Comparison of ENCODE assay signal across 18 mouse cellular contexts in the genomic region with DNA sequence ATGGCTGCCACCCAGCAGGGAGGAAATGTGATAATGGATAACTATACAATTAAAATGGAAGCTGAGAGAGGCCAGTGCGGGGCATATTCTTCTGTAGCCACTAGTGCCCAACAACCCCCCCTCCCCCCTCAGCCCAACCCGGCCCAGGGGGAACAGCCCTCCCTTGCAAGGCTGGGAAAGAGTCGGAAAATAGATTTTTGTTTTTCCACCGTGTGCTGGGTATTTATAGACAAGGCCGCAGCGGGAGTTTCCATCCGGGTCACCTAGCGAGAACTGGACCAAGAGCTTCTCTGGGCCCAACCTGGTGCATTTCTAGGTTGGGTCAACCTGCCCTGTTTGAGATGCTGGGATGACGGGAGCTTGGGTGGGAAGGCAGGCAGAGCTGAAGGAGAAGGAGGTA. TPM values are rescaled to one million over a fixed set of nuclear protein-coding genes. Genes with fewer than 3 reads are reported as not detected.
DNase-seq lines count a peak whose midpoint lies in the region; ATAC-seq and TF ChIP-seq lines count a peak whose summit lies in the region.
"Had no signal": no experiment of that assay in that cellular context is flagged by ENCODE, and none has a peak within 500 bp of the region (broad histone marks: within the 10 kb centered on the region; RNA-seq: fewer than 3 reads in every experiment).

No protein-coding gene starts in this region.

- H3K27ac ChIP-seq in forebrain, embryonic 10.5 days = peak overlapping the region; percentile 74
- no peak overlapping the region for H3K27ac ChIP-seq in forebrain, embryonic 16.5 days (ENCODE audit: low read length)
- 0 out of 2 replicates have a peak overlapping the region, but pooled peaks have one; percentile 25 for H3K27ac ChIP-seq in heart, embryonic 15.5 days
- H3K27ac ChIP-seq in limb, embryonic 15.5 days = peak overlapping the region; percentile 88; the same call in 1 of the 2 replicates
- no peak overlapping the region for H3K27ac ChIP-seq in left cerebral cortex, adult 2 months

- 79% methylated on average over 9 of the region's 9 CpGs for WGBS in forebrain, embryonic 10.5 days
- WGBS in forebrain, embryonic 16.5 days = 51% methylated on average over 9 of the region's 9 CpGs
- WGBS in heart, embryonic 15.5 days = 55% methylated on average over 9 of the region's 9 CpGs
- WGBS in limb, embryonic 15.5 days = 50% methylated on average over 9 of the region's 9 CpGs

- no peaks in the 10 kb centered on the region for H3K9me3 ChIP-seq in forebrain, embryonic 10.5 days
- no peaks in the 10 kb centered on the region for H3K9me3 ChIP-seq in forebrain, embryonic 16.5 days (ENCODE audit: control insufficient read depth, low read length)
- H3K9me3 ChIP-seq in heart, embryonic 15.5 days (replicated peaks) = no peaks in the 10 kb centered on the region
- H3K9me3 ChIP-seq in limb, embryonic 15.5 days = no peaks in the 10 kb centered on the region

- H3K36me3 ChIP-seq in forebrain, embryonic 10.5 days (replicated peaks) = peaks cover 50% of the 10 kb centered on the region
- H3K36me3 ChIP-seq in forebrain, embryonic 16.5 days (ENCODE audit: control insufficient read depth, insufficient read depth) = no peaks in the 10 kb centered on the region
- H3K36me3 ChIP-seq in heart, embryonic 15.5 days = peaks cover 7% of the 10 kb centered on the region; the same call in 1 of the 2 replicates
- peaks cover 50% of the 10 kb centered on the region for H3K36me3 ChIP-seq in limb, embryonic 15.5 days

- intact Hi-C loops in left cerebral cortex, adult 2 months (cut with DNase I) = no loop called here

- ATAC-seq in forebrain, embryonic 16.5 days = no peak
- ATAC-seq in heart, embryonic 15.5 days (replicated peaks; ENCODE audit: insufficient number of reproducible peaks, insufficient read depth, low FRiP score, low read depth) = no peak
- no peak for ATAC-seq in limb, embryonic 15.5 days (ENCODE audit: insufficient number of reproducible peaks, low FRiP score, low TSS enrichment, low read depth)

- H3K9ac ChIP-seq in forebrain, embryonic 16.5 days (replicated peaks; ENCODE audit: low read depth, low read length) = no peak overlapping the region
- no peak overlapping the region for H3K9ac ChIP-seq in heart, embryonic 15.5 days
- no peak overlapping the region for H3K9ac ChIP-seq in limb, embryonic 15.5 days

- no peaks in the 10 kb centered on the region for H3K27me3 ChIP-seq in forebrain, embryonic 10.5 days (ENCODE audit: poor library complexity, severe bottlenecking)
- H3K27me3 ChIP-seq in forebrain, embryonic 16.5 days (replicated peaks; ENCODE audit: control insufficient read depth, insufficient read depth, low read length) = no peaks in the 10 kb centered on the region
- H3K27me3 ChIP-seq in heart, embryonic 15.5 days = peaks cover 12% of the 10 kb centered on the region
- no peaks in the 10 kb centered on the region for H3K27me3 ChIP-seq in limb, embryonic 15.5 days

- H3K4me3 ChIP-seq in forebrain, embryonic 10.5 days = no peak overlapping the region
- H3K4me3 ChIP-seq in forebrain, embryonic 16.5 days (replicated peaks; ENCODE audit: low read length) = no peak overlapping the region
- H3K4me3 ChIP-seq in heart, embryonic 15.5 days = no peak overlapping the region
- H3K4me3 ChIP-seq in limb, embryonic 15.5 days = no peak overlapping the region
- H3K4me3 ChIP-seq in left cerebral cortex, adult 2 months = no peak overlapping the region

- H3K4me1 ChIP-seq in forebrain, embryonic 10.5 days = peaks cover 91% of the 10 kb centered on the region
- peaks cover 13% of the 10 kb centered on the region for H3K4me1 ChIP-seq in forebrain, embryonic 16.5 days (replicated peaks; ENCODE audit: control insufficient read depth, insufficient read depth, low read length)
- H3K4me1 ChIP-seq in heart, embryonic 15.5 days (replicated peaks) = peaks cover 25% of the 10 kb centered on the region
- peaks cover 52% of the 10 kb centered on the region for H3K4me1 ChIP-seq in limb, embryonic 15.5 days

- TF ChIP-seq CTCF in left cerebral cortex, adult 2 months (IDR thresholded peaks at IDR 0.05) = no peak

- no peak overlapping the region for H3K4me2 ChIP-seq in forebrain, embryonic 16.5 days (ENCODE audit: low read length)
- no peak overlapping the region for H3K4me2 ChIP-seq in heart, embryonic 15.5 days
- no peak overlapping the region for H3K4me2 ChIP-seq in limb, embryonic 15.5 days

- no peak for DNase-seq in forebrain, embryonic 10.5 days (ENCODE audit: extremely low spot score, low spot score)
- no peak for DNase-seq in heart, adult 11 months
- no peak for DNase-seq in left cerebral cortex, adult 2 months (ENCODE audit: extremely low spot score in 1 of 2, low spot score in 2 of 2)
- DNase-seq in thymus, postnatal 10 days (ENCODE audit: low spot score in 2 of 2) = no peak
- DNase-seq in kidney, adult 18-20 months = no peak
- DNase-seq: adrenal gland, postnatal 14 days; cerebellum, adult 8-10 months; gastrocnemius, postnatal 36 days; kidney, adult 2 months; kidney, postnatal 25 days; left cerebral cortex, postnatal 4 days; lung, postnatal 14 days; right cerebral cortex, postnatal 25 days had no signal

RNA-seq across cellular contexts. Expression of a gene that starts 32.2 kb away (rescaled TPM):
- polyA plus RNA-seq in forebrain, embryonic 10.5 days (2016; fragmentation: Nextera tagmentation; extraction: Ambion mirVana) = 7.0 and 8.3 TPM in 2 replicates
- polyA plus RNA-seq in forebrain, embryonic 16.5 days (2015; fragmentation: Nextera tagmentation; extraction: Ambion mirVana) = 5.4 and 12.1 TPM in 2 replicates
- 6.4 TPM in 2 replicates for polyA plus RNA-seq in heart, embryonic 15.5 days (2015; fragmentation: Nextera tagmentation; extraction: Ambion mirVana)
- polyA plus RNA-seq in limb, embryonic 15.5 days (2015; fragmentation: Nextera tagmentation; extraction: Ambion mirVana) = 27.7 and 30.8 TPM in 2 replicates
- total RNA-seq in left cerebral cortex, adult 2 months (2021) = 10 to 100 TPM; 93.0 to 98.7 TPM

RNA-seq across cellular contexts. Expression of a gene that starts 44.2 kb away (rescaled TPM):
- polyA plus RNA-seq in forebrain, embryonic 10.5 days (2016; fragmentation: Nextera tagmentation; extraction: Ambion mirVana) = not detected in 2 replicates
- polyA plus RNA-seq in forebrain, embryonic 16.5 days (2015; fragmentation: Nextera tagmentation; extraction: Ambion mirVana) = 0.38 and 0.48 TPM in 2 replicates
- polyA plus RNA-seq in heart, embryonic 15.5 days (2015; fragmentation: Nextera tagmentation; extraction: Ambion mirVana) = 0.13 and 0.28 TPM in 2 replicates
- 0.27 TPM in 2 replicates for polyA plus RNA-seq in limb, embryonic 15.5 days (2015; fragmentation: Nextera tagmentation; extraction: Ambion mirVana)
- under 1 TPM; 0.41 to 0.51 TPM for total RNA-seq in left cerebral cortex, adult 2 months (2021)
- total RNA-seq: adrenal gland, postnatal 14 days; gastrocnemius, postnatal 36 days; megakaryocyte-erythroid progenitor cell, adult 5-6 weeks had no signal
- polyA plus RNA-seq: liver, embryonic 16.5 days had no signal

RNA-seq across cellular contexts. Expression of a gene that starts 49.0 kb away (rescaled TPM):
- 0.12 and 0.22 TPM in 2 replicates for polyA plus RNA-seq in forebrain, embryonic 10.5 days (2016; fragmentation: Nextera tagmentation; extraction: Ambion mirVana)
- 0.18 and 0.55 TPM in 2 replicates for polyA plus RNA-seq in forebrain, embryonic 16.5 days (2015; fragmentation: Nextera tagmentation; extraction: Ambion mirVana)
- 1.1 and 1.7 TPM in 2 replicates for polyA plus RNA-seq in heart, embryonic 15.5 days (2015; fragmentation: Nextera tagmentation; extraction: Ambion mirVana)
- polyA plus RNA-seq in limb, embryonic 15.5 days (2015; fragmentation: Nextera tagmentation; extraction: Ambion mirVana) = 1.3 and 1.6 TPM in 2 replicates
- total RNA-seq in left cerebral cortex, adult 2 months (2021) = 1 to 10 TPM; 1.6 to 2.4 TPM
- total RNA-seq: megakaryocyte-erythroid progenitor cell, adult 5-6 weeks had no signal

RNA-seq across cellular contexts. Expression of a gene that starts 58.0 kb away (rescaled TPM):
- polyA plus RNA-seq in forebrain, embryonic 10.5 days (2016; fragmentation: Nextera tagmentation; extraction: Ambion mirVana) = 1.6 and 2.0 TPM in 2 replicates
- 0.26 and 0.35 TPM in 2 replicates for polyA plus RNA-seq in forebrain, embryonic 16.5 days (2015; fragmentation: Nextera tagmentation; extraction: Ambion mirVana)
- polyA plus RNA-seq in heart, embryonic 15.5 days (2015; fragmentation: Nextera tagmentation; extraction: Ambion mirVana) = 13.1 and 16.9 TPM in 2 replicates
- 10.3 and 11.1 TPM in 2 replicates for polyA plus RNA-seq in limb, embryonic 15.5 days (2015; fragmentation: Nextera tagmentation; extraction: Ambion mirVana)
- under 1 TPM; 0.79 TPM for total RNA-seq in left cerebral cortex, adult 2 months (2021)
- total RNA-seq: megakaryocyte-erythroid progenitor cell, adult 5-6 weeks had no signal

Comparison
In these comparisons a context has a peak if more than half of its experiments do, and no peak if none do; other contexts are left out.
1. H3K27ac ChIP-seq: peak in forebrain, embryonic 10.5 days (single experiment), heart, embryonic 15.5 days (single experiment) and limb, embryonic 15.5 days (single experiment); none in forebrain, embryonic 16.5 days (single experiment) and left cerebral cortex, adult 2 months (single experiment).